Mouse (Mus musculus): ENCODE results near the gene Zeb2.

Zeb2 gene

GRCm38 (mm10) chr2:45060768-45061167, 56.4 kb downstream of the Zeb2 start:
- no peak for DNase-seq (ENCODE audit: low read depth)

- no peak for DNase-seq (ENCODE audit: low read depth)
These were observed 57.0 kb downstream of the Zeb2 start for GRCm38 (mm10) chr2:45060202-45060601.

DNA sequence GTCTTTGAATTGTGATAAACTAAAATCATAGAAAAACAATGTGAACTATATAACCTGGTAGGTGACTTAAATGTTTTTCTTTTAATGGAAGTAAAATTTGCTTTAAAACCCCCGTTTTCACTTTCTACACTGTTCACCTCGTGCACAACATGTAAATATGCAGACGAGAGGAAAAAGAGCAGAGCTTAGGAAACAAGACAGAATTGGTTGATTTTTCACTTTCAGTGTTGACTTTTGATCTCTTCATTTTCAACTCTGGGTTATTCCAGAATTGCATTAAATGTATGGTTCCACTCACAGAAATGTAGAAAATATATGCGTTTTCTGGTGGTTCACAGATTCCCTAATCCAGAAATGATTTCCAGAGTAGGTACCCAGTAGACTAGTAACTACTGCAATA, 57.6 kb downstream of the Zeb2 start:
- DNase-seq (ENCODE audit: low read depth) = no peak

DNA sequence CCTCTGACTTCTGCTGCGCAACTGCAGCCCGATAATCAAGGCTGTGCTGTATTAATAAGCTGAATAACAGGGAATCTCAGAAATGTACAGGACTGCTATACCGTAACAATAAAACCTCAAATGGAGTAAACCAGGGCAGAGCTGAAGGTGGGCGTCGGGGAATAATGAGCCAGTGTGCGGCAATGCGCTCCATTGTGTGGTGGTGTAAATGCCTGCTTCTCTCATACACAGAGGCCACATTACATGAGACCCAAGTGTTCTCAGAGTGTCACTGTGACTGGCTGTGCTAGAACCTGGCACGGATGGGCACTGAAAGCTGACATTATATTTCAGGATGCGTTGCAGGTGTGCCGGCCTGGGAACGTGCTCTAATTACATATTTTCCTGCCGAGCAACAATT, 58.2 kb downstream of the Zeb2 start:
- DNase-seq (ENCODE audit: low read depth) = no peak

GRCm38 (mm10) chr2:45058183-45058582, 59.0 kb downstream of the Zeb2 start:
- no peak for DNase-seq (ENCODE audit: low read depth)

GRCm38 (mm10) chr2:45056856-45057562, 60.2 kb downstream of the Zeb2 start:
- no peak for DNase-seq (ENCODE audit: low read depth)

DNA sequence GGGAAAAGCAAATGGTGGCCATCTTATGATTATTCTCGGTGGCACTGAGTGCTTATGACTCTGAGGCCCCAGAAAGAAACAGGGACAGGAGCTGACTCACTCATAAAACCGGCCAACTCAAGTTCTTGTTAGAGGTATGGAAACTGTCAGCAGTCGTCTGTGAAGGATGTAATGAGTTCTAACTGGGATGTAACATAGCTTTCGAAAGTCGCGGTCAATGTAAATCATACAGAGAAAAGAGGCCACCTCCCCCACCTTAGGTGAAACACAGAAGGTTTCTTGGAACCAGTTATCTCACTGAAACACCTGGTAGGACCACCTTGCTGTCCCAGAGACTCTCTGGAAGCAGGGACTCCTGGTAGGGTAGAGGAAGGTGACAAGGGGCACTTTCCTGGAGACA, 61.3 kb downstream of the Zeb2 start:
- DNase-seq (ENCODE audit: low read depth) = no peak

DNA sequence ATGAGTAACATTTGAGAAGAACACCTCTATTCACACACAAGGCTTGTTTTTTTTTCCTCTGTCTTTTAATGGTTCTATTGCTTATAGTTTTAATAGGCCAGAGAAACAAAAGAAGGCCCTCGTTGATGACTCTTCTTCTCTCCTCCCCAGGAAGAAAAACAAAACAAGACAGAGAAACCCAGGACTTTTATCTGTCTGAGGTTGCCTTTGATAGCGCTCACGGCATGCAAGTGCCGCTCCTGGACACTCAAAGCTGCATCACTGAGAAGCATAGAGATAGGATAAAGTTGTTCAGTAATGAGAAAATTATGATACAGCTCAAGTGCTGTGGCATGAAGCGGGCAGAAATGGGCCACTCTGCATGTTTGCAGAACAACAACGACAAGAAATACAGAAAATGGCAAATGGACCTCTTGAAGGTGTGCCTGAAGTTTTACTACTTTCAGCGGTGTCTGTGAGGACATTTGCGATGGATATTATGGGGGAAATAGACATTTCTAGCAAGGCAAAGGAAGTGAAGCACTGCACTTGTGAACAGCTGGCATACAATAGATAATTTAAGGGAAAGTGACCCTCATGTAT, 62.1 kb downstream of the Zeb2 start:
- DNase-seq (ENCODE audit: low read depth) = no peak

- no peak for DNase-seq (ENCODE audit: low read depth)
These were observed 62.8 kb downstream of the Zeb2 start for GRCm38 (mm10) chr2:45054070-45055025.

GRCm38 (mm10) chr2:45052587-45052986, 64.6 kb downstream of the Zeb2 start:
- DNase-seq (ENCODE audit: low read depth) = no peak

DNA sequence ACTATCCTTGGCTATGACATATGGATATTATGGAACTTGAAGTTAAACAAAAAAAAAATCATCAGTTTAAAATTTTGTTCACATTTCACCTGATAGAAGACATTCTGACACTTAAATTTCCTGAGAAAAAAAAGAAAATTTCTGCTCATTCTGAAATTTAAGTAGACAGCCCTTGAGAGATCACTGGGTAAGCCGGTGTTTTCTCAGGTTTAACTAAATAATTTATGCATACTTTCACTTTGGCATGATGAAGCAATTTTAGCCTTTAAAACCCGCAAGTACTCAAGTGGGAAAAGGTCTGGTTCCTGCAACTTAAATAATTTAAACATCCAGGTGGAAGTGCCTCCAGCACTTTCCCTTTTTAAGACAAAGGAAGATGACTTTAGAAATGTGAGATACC, 65.9 kb downstream of the Zeb2 start:
- DNase-seq (ENCODE audit: low read depth) = no peak

GRCm38 (mm10) chr2:45049923-45050322, 67.3 kb downstream of the Zeb2 start:
- no peak for DNase-seq (ENCODE audit: low read depth)

GRCm38 (mm10) chr2:45049279-45049678, 67.9 kb downstream of the Zeb2 start:
- DNase-seq (ENCODE audit: low read depth) = no peak

GRCm38 (mm10) chr2:45040706-45041312, 76.4 kb downstream of the Zeb2 start:
- DNase-seq (ENCODE audit: low read depth) = no peak

DNA sequence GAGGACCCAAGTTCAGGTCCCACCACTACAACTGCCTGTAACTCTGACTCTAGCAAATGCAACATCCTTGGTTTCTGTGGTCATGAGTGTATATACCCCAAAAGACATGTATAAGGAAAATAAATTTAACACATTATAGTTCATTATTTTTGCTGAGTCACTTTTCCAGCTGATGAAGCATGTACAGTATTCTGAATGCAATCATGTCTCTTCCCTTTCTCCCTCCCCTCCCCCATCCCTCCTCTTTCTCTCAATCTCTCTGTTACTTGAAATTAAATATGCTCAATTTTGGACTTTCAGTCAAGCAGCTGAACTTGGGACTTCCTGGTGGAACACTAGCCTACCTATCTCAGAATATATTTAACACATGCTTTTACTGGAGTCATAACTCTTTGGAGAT, 77.7 kb downstream of the Zeb2 start:
- DNase-seq (ENCODE audit: low read depth) = no peak

DNA sequence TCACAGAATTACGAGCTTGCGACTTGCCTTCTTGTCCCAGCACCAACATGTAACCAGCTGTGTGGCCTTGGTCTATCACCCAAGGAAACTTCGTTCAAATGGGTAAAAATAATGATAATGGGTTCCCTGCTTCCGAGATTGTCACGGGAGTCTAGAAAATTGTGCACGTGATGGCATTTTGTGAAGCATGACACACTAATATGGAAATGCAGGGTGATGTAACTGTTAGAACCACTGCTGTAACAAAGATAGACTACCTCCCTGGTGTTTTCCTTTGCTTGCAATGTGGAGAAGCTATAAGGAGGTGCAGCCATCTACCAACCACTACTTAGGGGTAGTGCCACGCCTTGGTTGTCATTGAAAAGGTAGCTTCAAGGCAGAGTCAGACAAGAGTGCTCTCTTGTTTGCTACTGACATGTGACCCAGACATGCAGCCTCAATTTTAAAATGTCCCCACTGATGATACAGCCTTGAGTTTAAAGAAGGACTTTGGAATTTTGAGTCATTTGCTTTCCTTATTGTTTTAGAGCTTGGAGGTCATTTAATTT, 89.0 kb downstream of the Zeb2 start:
- no peak for DNase-seq (ENCODE audit: low read depth)

GRCm38 (mm10) chr2:45017186-45017800, 99.9 kb downstream of the Zeb2 start:
- no peak for DNase-seq (ENCODE audit: low read depth)

GRCm38 (mm10) chr2:45013325-45013724, 103.9 kb downstream of the Zeb2 start:
- no peak for DNase-seq (ENCODE audit: low read depth)

- no peak for DNase-seq (ENCODE audit: low read depth)
These were observed 104.5 kb downstream of the Zeb2 start for GRCm38 (mm10) chr2:45012676-45013075.

DNA sequence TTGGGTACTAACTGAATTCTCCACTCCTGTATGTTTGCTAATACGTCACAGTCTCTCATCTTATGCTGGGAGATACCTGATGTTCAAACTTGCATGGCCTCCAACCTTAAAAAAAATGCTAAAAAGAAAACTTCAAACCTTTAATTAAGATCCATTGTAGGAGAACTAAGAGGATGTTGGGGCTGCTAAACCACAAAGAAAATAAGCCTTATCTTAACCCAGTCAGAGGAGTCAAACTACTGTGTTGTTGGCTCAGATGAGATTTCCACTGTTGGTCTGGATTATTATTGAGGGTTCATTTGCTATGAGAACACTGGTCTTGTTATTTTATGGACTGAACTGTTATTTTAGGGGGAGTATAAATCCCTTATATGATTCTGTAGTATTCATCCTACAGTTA, 106.5 kb downstream of the Zeb2 start:
- DNase-seq (ENCODE audit: low read depth) = no peak

DNA sequence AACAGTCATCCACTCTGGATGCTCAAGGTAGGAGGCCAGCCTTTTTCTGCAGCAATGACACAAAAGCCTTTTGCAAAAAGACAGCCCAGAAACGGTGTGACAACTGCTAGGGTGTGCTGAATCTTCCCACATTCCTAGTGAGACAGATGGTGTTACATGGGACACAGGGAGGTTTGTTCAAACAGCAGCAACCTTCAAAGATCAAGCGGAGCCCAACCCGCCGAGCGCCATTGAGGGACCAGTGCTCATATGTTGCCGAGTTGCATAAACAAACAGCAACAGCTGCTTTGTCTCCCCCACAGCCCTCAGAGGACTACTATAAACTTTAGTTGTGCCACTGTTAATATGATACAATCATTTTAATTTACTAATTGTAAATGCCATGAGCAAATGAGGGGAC, 117.3 kb downstream of the Zeb2 start:
- no peak for DNase-seq (ENCODE audit: low read depth)

GRCm38 (mm10) chr2:44998710-44999109, 118.5 kb downstream of the Zeb2 start:
- DNase-seq (ENCODE audit: low read depth) = no peak
